Mouse (Mus musculus) heart, embryonic 13.5 days (tissue): Measurements from ENCODE around the gene Cth. TPM values are rescaled to one million over a fixed set of nuclear protein-coding genes. Genes with fewer than 3 reads are reported as not detected.
"Not testable (repeated sequence)": the region's sequence is repeated elsewhere in the genome, so short reads cannot be mapped to it uniquely, and the experiment has no call there.

Source experiments
- ATAC-seq: fragments of 200-750 bp; cut with Nextera tagmentation; 2 replicates; pipeline ENCODE4 v1.8.0; 2017; ENCODE audit warnings: moderate TSS enrichment; ENCODE audit not compliant: insufficient number of reproducible peaks, low FRiP score, low TSS enrichment; ENCODE audit errors: extremely low read depth
- H3K27ac ChIP-seq: fragments of 300-500 bp; sonication (generic); replicated peaks from 2 replicates; pipeline ENCODE4 v1.5.1; 2015; ENCODE audit warnings: moderate library complexity, mild to moderate bottlenecking, inconsistent platforms
- H3K27me3 ChIP-seq: fragments of 300-500 bp; sonication (generic); replicated peaks from 2 replicates; pipeline ENCODE4 v1.6.1; 2015; ENCODE audit warnings: mild to moderate bottlenecking, inconsistent platforms
- H3K36me3 ChIP-seq: fragments of 300-500 bp; sonication (generic); 2 replicates; pipeline ENCODE4 v1.6.1; 2015; ENCODE audit warnings: mild to moderate bottlenecking, inconsistent platforms
- H3K4me1 ChIP-seq: fragments of 300-500 bp; sonication (generic); 2 replicates; pipeline ENCODE4 v1.6.1; 2015; ENCODE audit warnings: inconsistent platforms
- H3K4me2 ChIP-seq: fragments of 300-500 bp; sonication (generic); 2 replicates; pipeline ENCODE4 v1.6.1; 2015; ENCODE audit warnings: inconsistent platforms, mild to moderate bottlenecking, moderate library complexity
- H3K4me3 ChIP-seq: fragments of 300-500 bp; sonication (generic); 2 replicates; pipeline ENCODE4 v1.5.1; 2015; ENCODE audit warnings: moderate library complexity, mild to moderate bottlenecking, inconsistent platforms
- H3K9ac ChIP-seq: fragments of 300-500 bp; sonication (generic); 2 replicates; pipeline ENCODE4 v1.6.1; 2015; ENCODE audit warnings: inconsistent platforms, mild to moderate bottlenecking, moderate library complexity
- H3K9me3 ChIP-seq: fragments of 300-500 bp; sonication (generic); 2 replicates; pipeline ENCODE4 v1.6.1; 2016; ENCODE audit warnings: inconsistent platforms
- WGBS: fragments of 180-500 bp; shearing (Covaris S2); methylation state at CpG from one replicate; pipeline ENCODE4 v1.1.7; 2015; ENCODE audit warnings: mixed read lengths; 5-methylcytosine and 5-hydroxymethylcytosine counted together
- polyA plus RNA-seq: library from polyadenylated mRNA; unstranded; fragments of >200 nt; fragmentation: Nextera tagmentation; extraction: Ambion mirVana; gene quantifications from 2 replicates; pipeline ENCODE4 v1.2.1, GENCODE M21; 2015

Gene Cth
- polyA plus RNA-seq, 1 experiment from 2014 or later = 2.1 TPM

DNA sequence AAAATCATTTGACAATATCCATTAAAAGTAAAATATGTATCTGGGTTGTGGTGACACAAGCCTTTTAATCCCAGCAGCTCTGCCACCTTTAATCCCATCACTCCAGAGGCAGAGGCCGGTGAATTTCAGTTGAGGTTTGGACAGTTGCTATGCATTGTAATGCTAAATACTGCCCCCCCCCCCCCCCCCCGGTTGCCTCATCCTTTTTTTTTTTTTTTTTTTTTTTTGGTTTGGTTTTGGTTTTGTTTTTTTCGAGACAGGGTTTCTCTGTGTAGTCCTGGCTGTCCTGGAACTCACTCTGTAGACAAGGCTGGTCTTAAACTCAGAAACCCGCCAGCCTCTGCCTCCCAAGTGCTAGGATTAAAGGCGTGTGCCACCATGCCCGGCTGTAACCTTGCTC is 8.3 kb upstream of the Cth start:
- H3K27me3 ChIP-seq, H3K9ac ChIP-seq, H3K27ac ChIP-seq, H3K4me2 ChIP-seq, H3K4me1 ChIP-seq, H3K9me3 ChIP-seq, H3K36me3 ChIP-seq, H3K4me3 ChIP-seq, ATAC-seq: not testable (repeated sequence)
- WGBS = 61% methylated on average over 5 of the region's 6 CpGs

DNA sequence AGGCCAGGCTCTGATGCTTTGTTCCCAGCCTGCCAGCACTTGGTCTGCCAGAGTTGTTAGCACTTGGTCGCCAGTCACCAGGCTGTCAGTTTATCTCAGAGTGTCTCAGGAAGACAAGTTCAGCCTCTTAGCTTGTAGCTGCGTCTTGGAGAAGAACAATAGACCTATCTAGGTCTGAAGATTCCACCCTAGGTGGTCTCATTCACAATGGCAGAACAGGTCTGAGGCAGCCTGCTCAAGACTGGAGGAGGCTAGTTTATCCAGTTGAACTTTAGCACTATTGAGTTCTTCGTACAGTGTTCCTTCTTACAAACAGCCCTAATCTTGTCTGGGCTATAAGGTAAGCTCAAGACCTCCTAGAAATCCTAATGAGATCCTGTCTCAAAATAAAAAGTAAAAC is 7.2 kb upstream of the Cth start:
- no peak for ATAC-seq
- Histone ChIP-seq H3K36me3 (no peaks in the 10 kb centered on the region), H3K27me3 (no peaks in the 10 kb centered on the region), H3K4me2 (no peak overlapping the region), H3K9ac (no peak overlapping the region), H3K4me1 (no peaks in the 10 kb centered on the region), H3K27ac (no peak overlapping the region), H3K9me3 (no peaks in the 10 kb centered on the region), H3K4me3 (no peak overlapping the region)
- WGBS = 34% methylated on average over 3 of the region's 3 CpGs

DNA sequence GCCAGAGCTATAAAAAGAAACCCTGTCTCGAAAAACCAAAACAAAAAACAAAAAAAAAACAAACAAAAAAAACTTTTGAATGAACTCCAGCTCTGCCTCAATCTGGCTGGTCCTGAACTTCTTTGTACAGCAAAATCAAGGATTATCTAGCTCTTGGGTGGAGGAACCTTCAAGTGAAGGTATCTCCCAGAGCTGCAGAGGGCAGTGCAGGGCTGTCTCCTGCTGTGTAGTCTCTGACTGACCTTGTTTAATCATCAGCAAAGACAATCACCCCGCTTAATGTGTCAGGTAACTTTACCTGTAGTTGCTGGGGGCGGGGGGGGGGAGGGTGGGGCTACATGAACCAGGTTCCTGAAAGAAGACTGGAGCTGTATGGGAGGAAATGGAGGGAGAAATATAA is 6.7 kb upstream of the Cth start:
- no peaks in the 10 kb centered on the region for H3K36me3 ChIP-seq
- H3K4me1 ChIP-seq = no peaks in the 10 kb centered on the region
- no peak for ATAC-seq
- no peak overlapping the region for H3K9ac ChIP-seq
- H3K9me3 ChIP-seq = no peaks in the 10 kb centered on the region
- H3K27me3 ChIP-seq = no peaks in the 10 kb centered on the region
- H3K4me3 ChIP-seq = no peak overlapping the region
- 49% methylated on average over 3 of the region's 3 CpGs for WGBS
- no peak overlapping the region for H3K27ac ChIP-seq
- no peak overlapping the region for H3K4me2 ChIP-seq

DNA sequence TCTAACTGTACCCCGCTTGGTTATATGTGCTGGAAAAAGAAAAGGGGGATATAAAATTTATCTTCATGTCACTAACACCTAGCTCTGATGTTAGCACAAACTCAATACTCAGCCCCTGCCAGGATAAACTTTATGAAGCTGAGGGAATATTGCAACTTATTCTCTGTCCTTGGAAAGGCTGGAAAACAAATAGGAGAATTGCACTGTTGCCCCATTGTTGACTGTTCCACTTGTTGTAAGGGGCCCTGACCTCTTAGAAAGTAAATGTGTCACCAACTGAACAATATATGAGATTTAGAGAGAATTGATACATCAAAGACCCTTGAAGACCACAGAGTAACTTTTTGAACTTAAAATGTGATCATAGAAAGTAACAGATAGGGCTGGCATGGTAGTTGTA is 4.5 kb upstream of the Cth start:
- H3K4me1 ChIP-seq = peaks cover 3% of the 10 kb centered on the region
- no peak overlapping the region for H3K27ac ChIP-seq
- H3K36me3 ChIP-seq = no peaks in the 10 kb centered on the region
- WGBS = 69% methylated on average over 1 of the region's 1 CpGs
- no peak overlapping the region for H3K4me2 ChIP-seq
- no peak overlapping the region for H3K9ac ChIP-seq
- no peak for ATAC-seq
- no peaks in the 10 kb centered on the region; the same call in 1 of the 2 replicates for H3K27me3 ChIP-seq
- no peaks in the 10 kb centered on the region for H3K9me3 ChIP-seq
- no peak overlapping the region for H3K4me3 ChIP-seq

DNA sequence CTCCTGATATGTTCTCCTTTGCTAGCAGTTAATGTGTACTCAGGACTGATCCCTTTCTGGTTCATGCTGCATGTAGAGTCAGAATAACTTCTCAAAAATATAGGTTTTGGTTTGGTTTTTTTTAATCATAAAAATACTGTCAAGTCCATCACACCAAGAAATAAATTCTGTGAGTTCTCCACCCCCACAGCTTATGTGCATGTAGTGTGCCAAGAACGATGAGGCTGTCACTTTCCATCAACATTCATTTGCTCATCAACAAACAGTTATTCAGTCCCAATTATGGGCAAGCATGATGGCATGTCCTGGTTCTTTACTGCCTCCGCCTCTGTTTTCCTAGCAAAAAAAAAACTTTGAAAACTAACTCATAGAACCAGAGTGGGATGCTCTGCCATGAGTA is 3.9 kb upstream of the Cth start:
- 73% methylated on average over 2 of the region's 2 CpGs for WGBS
- no peak overlapping the region for H3K4me2 ChIP-seq
- H3K9ac ChIP-seq = no peak overlapping the region
- no peaks in the 10 kb centered on the region; the same call in 1 of the 2 replicates for H3K27me3 ChIP-seq
- no peak overlapping the region for H3K4me3 ChIP-seq
- H3K36me3 ChIP-seq = no peaks in the 10 kb centered on the region
- peaks cover 6% of the 10 kb centered on the region for H3K4me1 ChIP-seq
- no peak for ATAC-seq
- H3K9me3 ChIP-seq = no peaks in the 10 kb centered on the region
- H3K27ac ChIP-seq = no peak overlapping the region

DNA sequence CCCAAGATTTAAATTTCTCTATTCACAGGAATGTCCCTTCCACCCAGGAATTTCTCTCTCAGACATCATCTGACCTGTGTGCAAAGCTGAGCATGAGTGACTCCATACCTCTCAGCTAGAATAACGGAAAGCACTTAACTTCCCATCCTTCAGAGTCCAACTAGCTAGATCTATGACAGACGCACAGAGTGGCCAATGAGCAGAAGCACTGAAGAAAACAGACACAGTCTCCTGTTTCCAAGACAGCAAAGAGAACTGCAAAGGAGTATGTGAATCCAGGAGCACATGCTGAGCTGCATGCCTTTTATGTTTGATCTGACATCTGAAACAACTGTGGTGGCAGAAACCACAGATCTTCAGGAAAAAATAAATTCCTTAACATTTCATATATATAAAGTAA is 1.9 kb upstream of the Cth start:
- 46% methylated on average over 2 of the region's 2 CpGs for WGBS
- H3K4me1 ChIP-seq = peaks cover 6% of the 10 kb centered on the region
- ATAC-seq = no peak

DNA sequence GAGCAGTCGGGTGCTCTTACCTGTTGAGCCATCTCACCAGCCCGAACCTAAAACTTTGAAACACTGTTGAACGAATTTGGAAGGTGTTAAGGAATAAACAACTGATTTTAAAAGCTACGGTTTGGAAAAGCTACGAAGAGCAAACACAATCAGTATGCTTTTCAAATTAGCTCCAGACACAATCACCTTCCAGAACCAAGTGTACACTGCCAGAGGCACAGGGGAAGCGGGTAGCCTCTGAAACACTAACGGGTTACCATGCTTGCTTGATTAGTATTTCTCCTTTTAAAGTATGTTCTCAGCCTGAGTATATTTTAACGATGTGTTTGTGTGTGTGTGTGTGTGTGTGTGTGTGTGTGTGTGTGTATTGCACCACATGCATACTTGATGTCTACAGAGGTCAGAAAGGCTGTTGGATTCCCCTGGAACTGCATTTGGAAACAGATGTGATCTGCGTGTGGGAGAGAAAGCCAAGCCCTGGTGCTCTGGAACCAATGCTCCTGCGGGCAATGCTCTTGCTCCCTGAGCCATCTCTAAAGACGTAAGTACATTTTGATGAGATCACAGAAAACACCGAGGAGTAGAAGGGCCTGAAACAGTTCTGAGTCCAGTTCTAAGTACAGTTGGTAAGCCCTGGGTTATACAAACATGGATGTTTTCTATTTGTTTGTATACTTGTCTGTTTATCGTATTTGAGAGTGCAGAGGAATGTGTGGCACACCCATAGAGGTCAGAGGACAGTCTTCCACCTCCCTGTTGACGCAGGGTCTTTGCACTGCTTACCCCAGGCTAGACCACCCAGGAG is 1.0 kb upstream of the Cth start:
- Histone ChIP-seq H3K4me1 (peaks cover 6% of the 10 kb centered on the region), H3K4me3 (no peak overlapping the region), H3K9me3 (no peaks in the 10 kb centered on the region), H3K27me3 (no peaks in the 10 kb centered on the region; the same call in 1 of the 2 replicates), H3K27ac (no peak overlapping the region), H3K4me2 (no peak overlapping the region), H3K36me3 (no peaks in the 10 kb centered on the region), H3K9ac (no peak overlapping the region)
- WGBS = 86% methylated on average over 14 of the region's 14 CpGs
- no peak for ATAC-seq

More for the DNA sequence above, 1.9 kb upstream of the Cth start:
- no peak overlapping the region for H3K4me2 ChIP-seq
- no peaks in the 10 kb centered on the region; the same call in 1 of the 2 replicates for H3K27me3 ChIP-seq
- no peak overlapping the region for H3K4me3 ChIP-seq
- no peaks in the 10 kb centered on the region for H3K9me3 ChIP-seq
- no peak overlapping the region for H3K27ac ChIP-seq
- no peak overlapping the region for H3K9ac ChIP-seq
- no peaks in the 10 kb centered on the region for H3K36me3 ChIP-seq

DNA sequence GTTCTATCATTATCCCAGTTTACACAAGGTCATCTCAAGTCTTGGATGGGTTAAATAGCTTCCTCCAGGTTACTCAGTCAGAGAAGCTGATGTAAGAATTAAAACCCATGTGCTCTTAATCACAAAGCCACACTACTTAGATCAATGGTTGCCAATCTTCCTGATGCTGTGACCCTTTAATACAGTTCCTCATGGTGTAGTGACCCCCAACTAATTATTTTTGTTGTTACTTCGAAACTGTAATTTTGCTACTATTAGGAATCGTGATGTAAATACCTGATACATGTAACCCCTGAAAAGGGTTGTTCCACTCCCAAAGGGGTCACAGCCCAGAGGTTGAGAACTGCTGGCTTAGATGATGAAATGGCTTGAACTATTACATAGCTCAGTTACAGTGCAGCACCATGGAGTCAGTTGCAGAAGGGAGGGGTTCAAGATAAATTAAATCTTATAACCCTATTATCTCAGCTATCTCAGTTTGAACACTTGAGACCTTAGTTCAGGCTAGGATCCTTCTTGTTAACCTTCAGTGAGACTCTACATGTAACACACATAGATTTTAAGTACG is 1.5 kb downstream of the Cth start:
- Histone ChIP-seq H3K36me3 (no peaks in the 10 kb centered on the region), H3K4me2 (no peak overlapping the region), H3K27ac (no peak overlapping the region), H3K4me1 (peaks cover 6% of the 10 kb centered on the region), H3K27me3 (no peaks in the 10 kb centered on the region; the same call in 1 of the 2 replicates), H3K9ac (no peak overlapping the region), H3K4me3 (no peak overlapping the region), H3K9me3 (no peaks in the 10 kb centered on the region)
- 88% methylated on average over 3 of the region's 3 CpGs for WGBS
- no peak for ATAC-seq

DNA sequence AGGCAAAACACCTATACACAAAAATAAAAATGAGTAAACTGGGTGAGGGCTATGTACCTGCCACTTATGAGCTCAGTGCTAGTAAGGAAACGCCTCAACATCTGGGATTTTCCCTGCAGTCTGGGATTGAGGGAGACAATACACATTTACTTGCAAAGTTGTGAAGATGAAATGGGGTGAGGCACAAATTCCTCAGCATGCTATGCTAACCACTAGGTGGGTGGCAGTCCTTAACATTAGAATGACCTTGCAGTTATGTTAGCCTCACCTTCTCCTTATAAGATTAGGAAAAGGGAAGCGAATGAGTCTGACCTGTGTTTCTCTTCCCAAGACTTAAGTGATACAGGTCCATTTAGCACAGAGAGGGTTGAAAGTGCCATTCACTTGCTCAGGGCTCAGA is 3.5 kb downstream of the Cth start:
- no peak overlapping the region for H3K4me3 ChIP-seq
- no peak overlapping the region for H3K27ac ChIP-seq
- H3K9me3 ChIP-seq = no peaks in the 10 kb centered on the region
- H3K36me3 ChIP-seq = no peaks in the 10 kb centered on the region
- ATAC-seq = no peak
- H3K27me3 ChIP-seq = no peaks in the 10 kb centered on the region; the same call in 1 of the 2 replicates
- H3K9ac ChIP-seq = no peak overlapping the region
- WGBS = 74% methylated on average over 2 of the region's 2 CpGs
- H3K4me1 ChIP-seq = peaks cover 6% of the 10 kb centered on the region
- no peak overlapping the region for H3K4me2 ChIP-seq

DNA sequence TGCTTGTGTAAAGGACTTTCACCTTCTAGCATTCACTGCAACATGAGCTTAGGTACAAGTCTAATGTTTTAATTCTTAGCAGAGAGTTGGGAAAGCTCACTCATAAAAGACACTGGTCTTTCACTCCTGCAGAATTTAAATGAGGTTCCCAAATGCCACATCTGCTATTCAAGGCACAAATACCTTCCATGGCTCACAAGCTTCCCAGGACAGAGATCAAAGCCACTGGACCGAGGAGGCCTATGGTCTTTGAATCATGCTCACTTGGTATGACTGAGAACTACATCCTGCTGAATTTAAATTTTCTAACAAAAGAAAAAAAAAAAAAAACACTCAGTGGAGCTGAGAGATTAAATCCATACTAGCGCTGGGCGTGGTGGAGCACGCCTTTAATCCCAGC is 8.5 kb downstream of the Cth start:
- Histone ChIP-seq H3K27me3 (no peaks in the 10 kb centered on the region), H3K9me3 (no peaks in the 10 kb centered on the region), H3K4me3 (no peak overlapping the region), H3K4me1 (no peaks in the 10 kb centered on the region), H3K9ac (no peak overlapping the region), H3K27ac (no peak overlapping the region), H3K36me3 (no peaks in the 10 kb centered on the region), H3K4me2 (no peak overlapping the region)
- 92% methylated on average over 4 of the region's 4 CpGs for WGBS
- no peak for ATAC-seq

DNA sequence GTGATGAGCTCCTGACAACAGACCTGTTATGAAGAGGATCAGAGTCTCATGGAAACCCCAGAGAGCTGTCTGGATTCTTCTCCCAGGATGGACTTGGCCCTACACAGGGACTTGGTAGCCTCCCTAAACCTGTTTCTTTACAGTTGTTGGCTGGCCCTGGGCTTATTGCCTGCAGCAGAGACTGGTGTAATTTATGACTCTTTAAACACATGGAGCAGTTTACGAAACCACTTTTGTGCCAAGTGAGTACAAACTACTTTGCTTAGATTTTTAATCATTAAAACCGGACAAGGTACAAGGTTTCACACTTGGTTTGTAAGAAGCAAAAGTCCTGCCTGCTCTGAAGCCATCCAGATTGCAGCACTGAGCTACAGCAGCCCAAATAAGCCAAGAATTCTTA is 12.7 kb downstream of the Cth start:
- 87% methylated on average over 2 of the region's 2 CpGs for WGBS
- ATAC-seq = no peak
- no peak overlapping the region for H3K27ac ChIP-seq

DNA sequence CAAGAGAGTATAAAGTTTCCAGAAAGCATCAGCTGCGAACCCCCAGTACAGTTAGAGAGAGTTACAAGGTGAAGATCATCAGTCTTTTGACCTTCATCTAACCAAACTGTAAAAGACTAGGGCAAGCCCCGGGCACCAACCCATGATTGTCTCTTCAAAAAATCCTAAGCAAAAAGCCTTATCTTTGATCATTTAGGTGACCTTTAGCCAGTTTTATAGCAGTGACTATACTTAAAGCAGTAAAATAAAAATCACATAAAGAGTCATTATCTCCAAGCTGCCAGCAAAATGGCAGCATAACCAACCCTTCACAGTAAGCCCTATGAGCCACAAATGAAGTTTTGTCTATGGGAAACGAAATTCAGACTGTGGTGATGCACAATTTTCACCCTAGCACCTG is 14.6 kb downstream of the Cth start:
- no peaks in the 10 kb centered on the region for H3K27me3 ChIP-seq
- no peak overlapping the region for H3K9ac ChIP-seq
- H3K4me3 ChIP-seq = no peak overlapping the region
- ATAC-seq = no peak
- no peaks in the 10 kb centered on the region for H3K9me3 ChIP-seq
- 67% methylated on average over 3 of the region's 3 CpGs for WGBS
- 0 out of 2 replicates have a peak, but pooled peaks cover 15% of the 10 kb centered on the region for H3K36me3 ChIP-seq
- no peaks in the 10 kb centered on the region for H3K4me1 ChIP-seq
- no peak overlapping the region for H3K4me2 ChIP-seq
- H3K27ac ChIP-seq = no peak overlapping the region

More for the DNA sequence above, 12.7 kb downstream of the Cth start:
- Histone ChIP-seq H3K9ac (no peak overlapping the region), H3K27me3 (no peaks in the 10 kb centered on the region), H3K4me3 (no peak overlapping the region), H3K4me1 (no peaks in the 10 kb centered on the region), H3K4me2 (no peak overlapping the region), H3K9me3 (no peaks in the 10 kb centered on the region), H3K36me3 (0 out of 2 replicates have a peak, but pooled peaks cover 4% of the 10 kb centered on the region)
